Mouse (Mus musculus) lung, embryonic 15.5 days (tissue): ENCODE measurements around the gene Adamts13. TPM values are rescaled to one million over a fixed set of nuclear protein-coding genes. Genes with fewer than 3 reads are reported as not detected.

ENCODE experiments used
- ATAC-seq: fragments of 200-750 bp; cut with Nextera tagmentation; 2 replicates; pipeline ENCODE4 v1.8.0; 2017; ENCODE audit warnings: moderate number of reproducible peaks, borderline replicate concordance; ENCODE audit not compliant: low FRiP score, low TSS enrichment; ENCODE audit errors: extremely low read depth
- H3K27ac ChIP-seq: fragments of 300-500 bp; sonication (generic); 2 replicates; pipeline ENCODE4 v1.5.1; 2015; ENCODE audit warnings: moderate library complexity, mild to moderate bottlenecking, inconsistent platforms
- H3K27me3 ChIP-seq: fragments of 300-500 bp; sonication (generic); 2 replicates; pipeline ENCODE4 v1.6.1; 2015; ENCODE audit warnings: inconsistent platforms
- H3K36me3 ChIP-seq: fragments of 300-500 bp; sonication (generic); 2 replicates; pipeline ENCODE4 v1.6.1; 2015; ENCODE audit warnings: inconsistent platforms
- H3K4me1 ChIP-seq: fragments of 300-500 bp; sonication (generic); 2 replicates; pipeline ENCODE4 v1.6.1; 2015; ENCODE audit warnings: inconsistent platforms
- H3K4me2 ChIP-seq: fragments of 300-500 bp; sonication (generic); 2 replicates; pipeline ENCODE4 v1.6.1; 2015; ENCODE audit warnings: inconsistent platforms, mild to moderate bottlenecking, moderate library complexity
- H3K4me3 ChIP-seq: fragments of 300-500 bp; sonication (generic); 2 replicates; pipeline ENCODE4 v1.5.1; 2015; ENCODE audit warnings: mild to moderate bottlenecking, inconsistent platforms
- H3K9ac ChIP-seq: fragments of 300-500 bp; sonication (generic); 2 replicates; pipeline ENCODE4 v1.6.1; 2015; ENCODE audit warnings: inconsistent platforms
- H3K9me3 ChIP-seq: fragments of 300-500 bp; sonication (generic); 2 replicates; pipeline ENCODE4 v1.6.1; 2016; ENCODE audit warnings: inconsistent platforms
- WGBS: fragments of 180-500 bp; shearing (Covaris S2); methylation state at CpG from one replicate; pipeline ENCODE4 v1.1.7; 2015; 5-methylcytosine and 5-hydroxymethylcytosine counted together
- polyA plus RNA-seq: library from polyadenylated mRNA; unstranded; fragments of >200 nt; fragmentation: Nextera tagmentation; extraction: Ambion mirVana; gene quantifications from 2 replicates; pipeline ENCODE4 v1.2.1, GENCODE M21; 2015

Gene Adamts13
- polyA plus RNA-seq, 1 experiment from 2014 or later: not detected

DNA sequence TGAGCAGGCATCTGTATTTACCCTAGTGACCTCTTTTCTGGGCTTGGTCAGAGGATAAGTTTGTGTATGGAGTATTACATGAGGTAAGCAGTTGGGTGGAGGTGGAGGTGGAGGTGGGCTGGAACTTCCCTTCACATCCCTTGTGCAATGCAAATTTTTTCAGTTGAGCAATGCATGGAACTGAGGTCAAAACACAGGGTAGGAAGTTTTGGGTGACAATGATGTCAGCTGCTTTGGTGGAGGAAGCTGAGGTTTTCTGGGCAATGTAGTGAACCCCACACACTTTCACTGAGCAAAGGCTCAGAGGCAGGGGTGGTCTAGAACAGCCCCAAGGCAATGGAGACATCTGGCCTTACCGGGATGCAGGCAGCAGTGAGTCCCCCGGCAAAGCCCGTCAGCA lies 52.3 kb downstream of the Adamts13 start:
- H3K9ac ChIP-seq: no peak overlapping the region
- no peaks in the 10 kb centered on the region for H3K9me3 ChIP-seq
- H3K27ac ChIP-seq: no peak overlapping the region
- peaks cover 14% of the 10 kb centered on the region; the same call in 1 of the 2 replicates for H3K27me3 ChIP-seq
- no peaks in the 10 kb centered on the region for H3K36me3 ChIP-seq
- H3K4me3 ChIP-seq: no peak overlapping the region
- no peak for ATAC-seq
- H3K4me2 ChIP-seq: no peak overlapping the region
- H3K4me1 ChIP-seq: peaks cover 5% of the 10 kb centered on the region; the same call in 1 of the 2 replicates
- WGBS: 76% methylated on average over 3 of the region's 3 CpGs

DNA sequence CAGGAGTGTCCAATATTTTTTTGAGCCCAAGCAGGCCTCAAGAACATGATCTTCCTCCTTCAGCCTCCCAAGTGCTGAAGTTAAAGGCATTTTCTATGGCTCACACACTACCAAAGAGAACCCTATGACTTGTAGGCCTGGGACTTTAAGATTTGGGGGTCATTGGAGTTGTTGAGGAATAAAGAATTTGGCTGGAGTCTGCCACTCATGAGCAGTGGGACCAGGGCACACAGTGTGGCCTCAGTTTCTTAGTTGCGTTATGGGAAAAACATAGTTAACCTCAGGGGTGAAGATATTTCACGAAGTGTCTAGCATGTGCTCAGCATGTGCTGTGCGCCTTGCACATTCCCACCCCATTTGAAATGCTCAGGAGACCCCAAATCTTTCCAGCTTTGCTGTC lies 53.1 kb downstream of the Adamts13 start:
- H3K4me1 ChIP-seq: peaks cover 5% of the 10 kb centered on the region; the same call in 1 of the 2 replicates
- ATAC-seq: no peak
- H3K4me2 ChIP-seq: no peak overlapping the region
- H3K9me3 ChIP-seq: no peaks in the 10 kb centered on the region
- no peak overlapping the region for H3K9ac ChIP-seq
- no peak overlapping the region for H3K4me3 ChIP-seq
- no peak overlapping the region for H3K27ac ChIP-seq
- peaks cover 14% of the 10 kb centered on the region; the same call in 1 of the 2 replicates for H3K27me3 ChIP-seq
- 88% methylated on average over 3 of the region's 3 CpGs for WGBS
- no peaks in the 10 kb centered on the region for H3K36me3 ChIP-seq

DNA sequence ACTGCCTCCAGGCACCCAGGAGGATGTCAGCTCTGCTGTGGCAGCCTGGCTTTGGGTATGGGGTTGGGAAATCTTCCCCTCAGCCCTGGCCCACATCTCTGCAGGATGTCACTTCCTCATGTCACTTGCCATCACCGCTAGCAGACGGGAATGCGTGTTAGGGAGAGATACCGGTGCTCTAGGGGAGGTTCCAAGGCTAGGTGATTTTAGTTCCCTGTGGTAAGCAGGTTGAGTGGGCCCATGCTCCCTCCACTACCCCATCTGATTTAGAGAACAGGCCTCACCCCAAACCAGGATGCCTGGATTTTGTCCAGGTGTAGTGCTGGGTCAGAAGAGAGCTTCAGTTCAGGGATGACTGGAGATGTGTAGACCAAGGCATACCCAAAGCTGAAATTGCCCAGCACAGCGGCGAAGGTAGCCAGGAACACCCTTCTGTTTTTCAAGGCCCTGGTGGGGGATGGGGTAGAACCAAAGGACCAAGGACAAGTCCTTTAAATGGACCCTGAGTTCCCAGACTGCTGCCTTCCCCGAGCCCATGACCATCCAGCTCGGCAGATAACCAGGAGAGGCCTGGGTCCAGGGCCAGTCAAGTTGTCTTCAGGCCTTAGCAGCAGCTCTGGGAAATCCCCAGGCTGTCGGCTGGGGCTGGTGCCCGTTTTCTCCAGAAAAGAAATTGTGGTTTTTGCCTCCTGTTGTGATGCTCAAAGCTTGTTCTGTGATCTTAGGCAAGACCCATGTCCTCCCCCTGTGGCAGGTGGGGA lies 53.8 kb downstream of the Adamts13 start:
- 62% methylated on average over 10 of the region's 10 CpGs for WGBS
- Histone ChIP-seq H3K4me1 (peaks cover 5% of the 10 kb centered on the region; the same call in 1 of the 2 replicates), H3K4me2 (no peak overlapping the region; the same call in 1 of the 2 replicates), H3K36me3 (no peaks in the 10 kb centered on the region), H3K4me3 (no peak overlapping the region), H3K9ac (no peak overlapping the region), H3K9me3 (no peaks in the 10 kb centered on the region), H3K27ac (no peak overlapping the region), H3K27me3 (peaks cover 14% of the 10 kb centered on the region; the same call in 1 of the 2 replicates)
- no peak for ATAC-seq

DNA sequence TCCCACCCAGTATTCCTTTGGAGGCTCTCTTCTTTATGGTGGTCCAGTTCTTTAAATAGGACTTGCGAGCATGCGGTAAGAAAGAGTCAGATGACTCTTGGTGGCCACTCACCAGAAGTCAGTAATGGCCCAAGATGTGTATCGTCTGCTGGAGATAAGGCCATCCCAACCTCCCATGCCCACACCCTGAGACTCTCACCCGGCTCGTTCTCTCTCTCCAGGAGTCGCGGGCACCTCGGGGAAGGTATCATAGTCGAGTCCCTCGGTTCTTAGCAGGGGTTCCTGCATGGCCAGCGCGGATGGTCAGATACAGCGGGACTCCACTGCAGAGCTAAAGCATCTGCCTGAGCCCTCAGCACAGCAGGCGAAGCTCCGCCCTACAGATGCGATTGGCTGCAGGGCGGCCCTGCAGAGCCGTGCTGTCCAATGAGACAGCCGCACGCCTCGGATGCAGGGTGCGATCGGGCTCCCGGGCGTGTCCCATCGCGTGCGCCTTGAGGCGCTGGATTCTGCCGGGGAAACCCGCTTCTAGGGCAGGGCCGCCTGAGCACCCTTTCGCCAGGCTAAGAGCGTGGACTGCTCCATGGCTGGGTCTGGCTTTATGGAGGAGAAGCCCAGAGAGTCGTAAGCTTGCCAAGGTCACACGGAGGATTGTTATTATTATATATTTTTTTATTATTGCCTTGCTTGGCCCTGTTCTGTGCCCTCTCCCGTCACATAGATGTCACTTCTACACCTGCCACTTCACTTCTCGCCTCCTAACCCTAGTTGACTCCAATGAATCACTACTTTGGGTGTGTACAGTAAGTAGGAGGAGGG lies 54.6 kb downstream of the Adamts13 start, which contains the start of gene Slc2a6:
Gene Slc2a6 (minus strand): TSS at position 381 of the 819 bp plus-strand sequence.
- Histone ChIP-seq H3K4me1 (peaks cover 5% of the 10 kb centered on the region; the same call in 1 of the 2 replicates), H3K27ac (no peak within 1 kb of the TSS), H3K9ac (no peak within 1 kb of the TSS), H3K4me2 (peak within 1 kb of the TSS; percentile 53), H3K4me3 (peak within 1 kb of the TSS; percentile 24; the same call in 1 of the 2 replicates), H3K36me3 (no peaks in the 10 kb centered on the region), H3K9me3 (no peaks in the 10 kb centered on the region), H3K27me3 (peaks cover 14% of the 10 kb centered on the region; the same call in 1 of the 2 replicates)
- ATAC-seq: peak; percentile 95
- 2% methylated on average over 38 of the region's 38 CpGs for WGBS

DNA sequence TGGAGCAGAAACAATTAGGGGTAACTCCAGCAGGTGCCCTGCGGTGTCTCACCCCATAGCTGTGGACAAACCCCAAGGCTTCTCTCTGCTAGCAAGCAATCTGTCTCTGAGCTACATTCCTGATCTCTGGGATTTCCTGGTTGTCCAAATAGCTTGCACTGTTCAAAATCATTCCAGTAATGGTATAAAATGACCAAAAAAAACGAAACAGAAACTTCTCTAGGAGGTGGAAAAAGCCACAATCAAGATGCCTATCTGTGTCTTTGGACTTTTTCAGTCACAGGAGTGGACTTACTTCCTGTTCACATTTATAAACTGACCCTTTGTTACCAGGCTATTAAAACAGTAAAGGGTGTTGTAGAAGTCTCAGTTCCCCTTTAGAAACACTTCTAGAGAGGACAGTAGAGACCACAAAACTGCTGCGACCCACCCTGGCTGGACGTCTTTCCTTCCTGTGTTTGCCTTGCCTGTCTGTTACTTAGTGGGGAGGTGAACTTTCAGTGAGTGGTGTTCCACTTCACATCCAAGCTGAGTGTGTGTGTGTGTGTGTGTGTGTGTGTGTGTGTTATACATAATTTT lies 55.3 kb downstream of the Adamts13 start:
- Histone ChIP-seq H3K4me1 (peaks cover 5% of the 10 kb centered on the region; the same call in 1 of the 2 replicates), H3K27ac (no peak overlapping the region), H3K4me3 (no peak overlapping the region), H3K36me3 (no peaks in the 10 kb centered on the region), H3K27me3 (peaks cover 14% of the 10 kb centered on the region; the same call in 1 of the 2 replicates), H3K4me2 (peak overlapping the region; percentile 53), H3K9ac (no peak overlapping the region), H3K9me3 (no peaks in the 10 kb centered on the region)
- 55% methylated on average over 4 of the region's 4 CpGs for WGBS
- no peak for ATAC-seq

DNA sequence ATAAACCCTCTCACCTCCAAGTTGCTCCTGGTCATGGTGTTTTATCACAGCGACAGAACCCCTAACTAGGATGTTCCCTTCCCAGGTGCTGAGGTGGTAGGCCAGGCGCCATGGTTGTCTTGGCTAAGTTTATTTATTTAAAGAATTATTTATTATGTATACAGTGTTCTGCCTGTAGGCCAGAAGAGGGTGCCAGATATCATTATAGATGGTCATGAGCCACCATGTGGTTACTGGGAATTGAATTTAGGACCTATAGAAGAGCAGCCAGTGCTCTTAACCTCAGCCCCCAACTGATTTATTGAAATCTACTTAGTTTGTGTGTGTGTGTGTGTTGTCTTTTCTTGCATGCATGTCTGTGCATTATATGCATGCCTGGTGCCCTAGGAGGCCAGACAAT lies 59.1 kb downstream of the Adamts13 start:
- ATAC-seq: no peak
- H3K27me3 ChIP-seq: peaks cover 5% of the 10 kb centered on the region; the same call in 1 of the 2 replicates
- WGBS: 42% methylated on average over 2 of the region's 2 CpGs

DNA sequence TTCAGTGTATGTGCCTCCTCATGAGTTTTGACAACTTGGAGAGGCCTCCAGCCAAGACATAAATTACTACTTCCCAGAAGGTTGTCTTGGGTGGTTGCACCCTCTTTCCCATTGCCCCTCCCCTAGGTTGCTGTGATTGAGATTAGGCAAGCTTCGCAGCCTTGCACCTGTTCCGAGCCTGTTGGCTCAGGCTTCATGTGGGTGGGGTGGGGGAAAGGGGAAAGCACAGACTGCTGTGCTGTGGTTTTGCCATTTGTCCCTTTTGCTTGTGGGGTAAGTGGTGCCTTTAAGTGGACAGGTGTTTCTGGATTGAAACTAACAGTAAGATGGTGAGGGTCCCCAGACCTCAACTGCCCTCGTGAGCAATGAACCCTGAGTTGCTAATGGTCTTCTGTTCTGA lies 62.8 kb downstream of the Adamts13 start:
- no peak overlapping the region for H3K4me2 ChIP-seq
- no peak for ATAC-seq
- H3K36me3 ChIP-seq: no peaks in the 10 kb centered on the region
- 73% methylated on average over 3 of the region's 3 CpGs for WGBS
- H3K4me1 ChIP-seq: peaks cover 10% of the 10 kb centered on the region
- H3K9me3 ChIP-seq: no peaks in the 10 kb centered on the region
- H3K4me3 ChIP-seq: no peak overlapping the region
- H3K27ac ChIP-seq: no peak overlapping the region
- no peaks in the 10 kb centered on the region for H3K27me3 ChIP-seq
- no peak overlapping the region for H3K9ac ChIP-seq

More for the DNA sequence above, 59.1 kb downstream of the Adamts13 start:
- Histone ChIP-seq H3K4me2 (no peak overlapping the region), H3K9ac (no peak overlapping the region), H3K27ac (no peak overlapping the region), H3K4me3 (no peak overlapping the region), H3K4me1 (peaks cover 5% of the 10 kb centered on the region; the same call in 1 of the 2 replicates), H3K36me3 (no peaks in the 10 kb centered on the region), H3K9me3 (no peaks in the 10 kb centered on the region)

- 68% methylated on average over 4 of the region's 4 CpGs for WGBS
- H3K4me3 ChIP-seq: no peak overlapping the region
- H3K27me3 ChIP-seq: no peaks in the 10 kb centered on the region
- ATAC-seq: 0 out of 2 replicates have a peak, but pooled peaks have one; percentile 28
- no peak overlapping the region for H3K27ac ChIP-seq
- no peaks in the 10 kb centered on the region for H3K36me3 ChIP-seq
- no peak overlapping the region for H3K4me2 ChIP-seq
- no peak overlapping the region for H3K9ac ChIP-seq
- peaks cover 10% of the 10 kb centered on the region for H3K4me1 ChIP-seq
- no peaks in the 10 kb centered on the region for H3K9me3 ChIP-seq
Observed at GRCm38 (mm10) chr2:27037008-27037407, 63.8 kb downstream of the Adamts13 start.

DNA sequence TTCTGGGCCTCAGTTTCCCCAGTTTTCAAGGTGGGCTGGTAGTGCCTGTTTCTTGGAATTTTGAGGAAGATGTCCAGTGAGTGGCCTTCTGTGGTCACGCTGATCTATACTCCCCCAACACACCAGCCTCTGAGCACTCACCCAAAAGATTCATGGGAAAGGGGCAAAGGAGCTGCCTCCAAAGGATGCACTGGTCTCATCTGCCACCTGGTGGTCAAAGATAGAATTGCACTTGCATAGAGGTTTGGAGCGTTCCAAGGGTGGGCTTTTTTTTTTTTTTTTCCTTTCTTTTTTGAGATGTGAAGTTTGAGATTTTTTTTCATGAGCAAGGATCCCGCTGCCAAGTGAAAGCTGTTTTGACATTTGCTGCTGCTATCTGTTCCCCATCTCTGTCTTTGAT lies 65.4 kb downstream of the Adamts13 start:
- Histone ChIP-seq H3K4me2 (no peak overlapping the region), H3K27me3 (no peaks in the 10 kb centered on the region), H3K9ac (no peak overlapping the region), H3K36me3 (no peaks in the 10 kb centered on the region), H3K27ac (no peak overlapping the region), H3K4me1 (peaks cover 10% of the 10 kb centered on the region), H3K4me3 (no peak overlapping the region), H3K9me3 (no peaks in the 10 kb centered on the region)
- 1% methylated on average over 3 of the region's 3 CpGs for WGBS
- no peak for ATAC-seq

DNA sequence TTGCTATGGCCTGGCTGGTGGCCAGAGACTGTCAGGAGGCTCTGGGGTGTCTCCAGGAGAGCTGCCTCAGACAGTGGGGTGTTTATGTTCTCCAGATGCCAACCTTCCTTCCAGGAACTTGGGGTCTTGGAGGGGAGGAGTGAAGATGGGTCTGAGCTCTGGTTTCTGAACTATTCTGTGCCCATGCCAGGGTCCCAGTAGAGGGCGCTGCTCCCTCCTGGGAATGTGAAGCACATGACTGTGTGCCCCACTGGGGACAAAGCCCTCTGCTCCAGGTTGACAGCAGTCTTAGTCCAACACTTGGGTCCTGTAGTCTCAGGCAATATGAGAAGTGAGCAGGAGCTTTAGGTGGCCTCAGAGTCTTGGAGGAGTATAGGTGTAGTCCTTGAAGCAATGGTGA lies 66.1 kb downstream of the Adamts13 start:
- peaks cover 16% of the 10 kb centered on the region for H3K4me1 ChIP-seq
- no peak overlapping the region for H3K9ac ChIP-seq
- WGBS: 6% methylated on average over 1 of the region's 1 CpGs
- no peak overlapping the region for H3K4me3 ChIP-seq
- H3K27me3 ChIP-seq: no peaks in the 10 kb centered on the region
- no peak for ATAC-seq
- no peak overlapping the region for H3K4me2 ChIP-seq
- no peaks in the 10 kb centered on the region for H3K36me3 ChIP-seq
- H3K9me3 ChIP-seq: no peaks in the 10 kb centered on the region
- no peak overlapping the region for H3K27ac ChIP-seq

GRCm38 (mm10) chr2:27042131-27042844 lies 69.1 kb downstream of the Adamts13 start:
- Histone ChIP-seq H3K4me1 (peaks cover 30% of the 10 kb centered on the region), H3K9me3 (no peaks in the 10 kb centered on the region), H3K27ac (no peak overlapping the region), H3K4me2 (no peak overlapping the region), H3K27me3 (no peaks in the 10 kb centered on the region), H3K36me3 (no peaks in the 10 kb centered on the region), H3K4me3 (no peak overlapping the region), H3K9ac (no peak overlapping the region)
- no peak for ATAC-seq
- WGBS: 52% methylated on average over 8 of the region's 8 CpGs
